Mouse (Mus musculus) liver, embryonic 14.5 days (tissue): ENCODE results near the gene Pde8b. TPM values are rescaled to one million over a fixed set of nuclear protein-coding genes. Genes with fewer than 3 reads are reported as not detected.

ENCODE experiments used
- ATAC-seq: fragments of 200-750 bp; cut with Nextera tagmentation; 2 replicates; pipeline ENCODE4 v1.8.0; 2017; ENCODE audit warnings: moderate number of reproducible peaks, mild to moderate bottlenecking, moderate library complexity; ENCODE audit not compliant: insufficient read depth
- DNase-seq, 3 experiments: peaks; one replicate each; pipeline ENCODE4 v3.0.0-alpha.2; 2012 to 2013; ENCODE audit warnings: low read depth in 3 of 3, low spot score in 3 of 3
- H3K27ac ChIP-seq: fragments of 300-500 bp; sonication (generic); 2 replicates; pipeline ENCODE4 v1.5.1; 2014; ENCODE audit warnings: moderate library complexity, mild to moderate bottlenecking, control low read depth, inconsistent platforms
- H3K27me3 ChIP-seq: fragments of 300-500 bp; sonication (generic); 2 replicates; pipeline ENCODE4 v1.6.1; 2014; ENCODE audit warnings: mild to moderate bottlenecking, low read length, moderate library complexity; ENCODE audit not compliant: control insufficient read depth, insufficient read depth
- H3K36me3 ChIP-seq: fragments of 300-500 bp; sonication (generic); replicated peaks from 2 replicates; pipeline ENCODE4 v1.6.1; 2014; ENCODE audit warnings: low read depth; ENCODE audit not compliant: control insufficient read depth, insufficient read depth
- H3K4me1 ChIP-seq, 2 experiments: fragments of 200-500 bp in 1 of 2; fragments of 300-500 bp in 1 of 2; sonication (generic) in 1 of 2; replicated peaks; 2 replicates each; pipeline ENCODE4 v1.6.1; 2012 to 2014; ENCODE audit warnings: antibody characterized with exemption in 1 of 2, inconsistent platforms in 1 of 2, low read length in 1 of 2; ENCODE audit not compliant: control insufficient read depth in 2 of 2, insufficient read depth in 2 of 2
- H3K4me2 ChIP-seq: fragments of 300-500 bp; sonication (generic); 2 replicates; pipeline ENCODE4 v1.6.1; 2014; ENCODE audit warnings: low read depth, mild to moderate bottlenecking, control low read depth, moderate library complexity
- H3K4me3 ChIP-seq, 2 experiments: fragments of 200-500 bp in 1 of 2; fragments of 300-500 bp in 1 of 2; sonication (generic) in 1 of 2; 2 replicates each; pipeline ENCODE4 v1.5.1; 2012 to 2014; ENCODE audit warnings: low read depth in 2 of 2, low read length in 2 of 2, mild to moderate bottlenecking in 2 of 2, control low read depth in 1 of 2, inconsistent platforms in 1 of 2, moderate library complexity in 1 of 2; ENCODE audit not compliant: insufficient read depth in 1 of 2
- H3K9ac ChIP-seq: fragments of 300-500 bp; sonication (generic); replicated peaks from 2 replicates; pipeline ENCODE4 v1.6.1; 2014; ENCODE audit warnings: mild to moderate bottlenecking, control low read depth, moderate library complexity
- H3K9me3 ChIP-seq: fragments of 300-500 bp; sonication (generic); 2 replicates; pipeline ENCODE4 v1.6.1; 2016; ENCODE audit warnings: low read length, mixed read lengths; ENCODE audit not compliant: control insufficient read depth
- CTCF ChIP-seq: IDR thresholded peaks from 2 replicates; pipeline ENCODE4 v1.5.1; 2016; ENCODE audit warnings: antibody characterized with exemption, low read depth, control low read depth
- EP300 ChIP-seq: IDR thresholded peaks from 2 replicates; pipeline ENCODE4 v1.6.1; 2016; ENCODE audit warnings: antibody characterized with exemption, low read depth
- WGBS: fragments of 180-500 bp; shearing (Covaris S2); extraction: QIAGEN DNeasy Blood & Tissue Kit; methylation state at CpG from one replicate; pipeline ENCODE4 v1.1.7; 2014; ENCODE audit not compliant: insufficient replicate concordance; 5-methylcytosine and 5-hydroxymethylcytosine counted together
- polyA plus RNA-seq, 2 experiments: library from polyadenylated mRNA; depleted of rRNA in 1 of 2; stranded (reverse) in 1 of 2; unstranded in 1 of 2; fragments of >200 nt; fragmentation: Nextera tagmentation in 1 of 2; extraction: Ambion mirVana in 1 of 2; gene quantifications; 2 replicates each; pipeline versions ENCODE4 v1.2.1 to v1.2.3; 2012 to 2014

Gene Pde8b
- polyA plus RNA-seq, 2 experiments: 0.37 to 0.40 TPM

- Histone ChIP-seq H3K9ac (no peak overlapping the region), H3K4me3 (no peak overlapping the region), H3K4me2 (no peak overlapping the region), H3K27ac (no peak overlapping the region), H3K9me3 (no peaks in the 10 kb centered on the region), H3K36me3 (no peaks in the 10 kb centered on the region), H3K27me3 (no peaks in the 10 kb centered on the region), H3K4me1 (no peaks in the 10 kb centered on the region)
- DNase-seq (no peak), ATAC-seq (no peak)
- TF ChIP-seq EP300 (no peak), CTCF (no peak)
- 50% methylated on average over 3 of the region's 3 CpGs for WGBS
Observed at GRCm38 (mm10) chr13:95202151-95202758, 47.9 kb downstream of the Pde8b start.

DNA sequence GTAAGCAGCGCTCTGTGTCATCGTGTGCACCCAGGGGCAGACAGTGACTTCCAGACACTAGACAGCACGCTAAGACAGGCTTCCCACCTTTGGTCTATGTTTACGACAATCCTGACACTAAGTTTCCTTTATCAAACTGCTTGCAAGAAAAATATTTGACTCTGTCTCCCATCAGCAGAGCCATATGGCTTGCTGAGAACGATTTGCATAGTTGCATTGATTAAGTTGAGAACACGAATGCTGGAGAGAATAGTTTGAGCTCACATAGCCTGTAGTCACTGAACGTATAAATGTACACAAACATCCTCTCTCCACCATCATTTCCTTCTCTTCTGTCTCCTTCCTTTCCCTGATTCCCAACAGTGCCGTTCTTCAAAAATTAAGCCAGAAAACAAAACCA, 49.3 kb downstream of the Pde8b start:
- no peak overlapping the region for H3K4me2 ChIP-seq
- H3K9ac ChIP-seq: no peak overlapping the region
- no peak for ATAC-seq
- 54% methylated on average over 8 of the region's 8 CpGs for WGBS
- TF ChIP-seq CTCF (no peak), EP300 (no peak)
- no peaks in the 10 kb centered on the region for H3K36me3 ChIP-seq
- H3K4me3 ChIP-seq: no peak overlapping the region
- H3K27me3 ChIP-seq: no peaks in the 10 kb centered on the region
- no peaks in the 10 kb centered on the region for H3K9me3 ChIP-seq
- no peak for DNase-seq
- no peak overlapping the region for H3K27ac ChIP-seq
- no peaks in the 10 kb centered on the region for H3K4me1 ChIP-seq

DNA sequence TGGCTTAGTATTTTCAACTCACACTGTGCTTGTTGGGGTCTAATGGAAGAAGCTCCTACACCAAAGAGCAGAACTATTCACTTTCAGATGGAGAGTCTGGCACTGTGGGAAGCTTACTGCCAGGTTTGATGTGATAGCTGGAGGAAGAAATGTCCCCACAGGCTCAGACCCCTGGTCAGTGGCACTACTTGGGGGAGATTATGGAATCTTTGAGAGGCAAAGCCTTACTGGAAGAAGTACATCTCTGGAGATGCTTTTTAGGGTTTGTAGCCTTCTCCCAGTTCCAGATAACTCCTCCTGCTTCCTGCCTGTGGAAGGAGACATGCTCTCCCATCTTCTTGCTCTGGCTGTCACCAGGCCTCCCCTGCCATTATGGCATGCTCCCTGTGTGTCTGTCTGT, 50.1 kb downstream of the Pde8b start:
- TF ChIP-seq CTCF (no peak), EP300 (no peak)
- ATAC-seq (no peak), DNase-seq (no peak)

DNA sequence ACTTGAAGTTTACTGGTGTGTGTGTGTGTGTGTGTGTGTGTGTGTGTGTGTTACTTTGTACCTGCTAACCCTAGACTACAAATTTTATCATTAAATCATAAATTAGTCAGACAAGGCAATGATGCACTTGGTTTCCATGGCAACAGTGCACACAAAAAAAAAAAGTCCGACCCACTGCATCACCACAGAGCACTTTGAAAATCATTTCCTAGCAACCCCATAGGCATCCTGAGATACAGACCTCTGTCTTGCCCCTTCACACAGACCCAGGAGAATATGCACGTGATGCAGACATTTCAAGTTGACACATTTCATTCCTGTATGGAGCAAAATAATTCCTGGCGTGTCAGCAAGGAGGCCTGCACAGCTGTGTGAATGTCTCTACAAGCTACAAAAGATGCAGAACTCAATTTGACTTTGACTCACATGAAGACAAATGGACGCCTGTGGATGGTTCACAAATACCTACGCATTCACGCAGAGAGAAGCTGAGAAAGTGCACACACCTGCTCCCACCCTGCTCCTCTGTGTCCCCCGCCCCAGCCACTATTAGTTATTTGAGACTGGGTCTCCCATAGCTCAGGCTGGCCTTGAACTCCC, 53.9 kb downstream of the Pde8b start:
- no peaks in the 10 kb centered on the region for H3K27me3 ChIP-seq
- 58% methylated on average over 7 of the region's 7 CpGs for WGBS
- H3K9ac ChIP-seq: no peak overlapping the region
- no peak for ATAC-seq
- H3K4me3 ChIP-seq: no peak overlapping the region
- no peak for TF ChIP-seq CTCF
- no peak for TF ChIP-seq EP300
- no peaks in the 10 kb centered on the region for H3K9me3 ChIP-seq
- DNase-seq: no peak
- H3K27ac ChIP-seq: no peak overlapping the region
- no peaks in the 10 kb centered on the region for H3K4me1 ChIP-seq
- no peak overlapping the region for H3K4me2 ChIP-seq
- no peaks in the 10 kb centered on the region for H3K36me3 ChIP-seq

More for the DNA sequence above, 50.1 kb downstream of the Pde8b start:
- no peaks in the 10 kb centered on the region for H3K9me3 ChIP-seq
- H3K9ac ChIP-seq: no peak overlapping the region
- H3K4me2 ChIP-seq: no peak overlapping the region
- H3K27me3 ChIP-seq: no peaks in the 10 kb centered on the region
- H3K27ac ChIP-seq: no peak overlapping the region
- no peaks in the 10 kb centered on the region for H3K4me1 ChIP-seq
- no peaks in the 10 kb centered on the region for H3K36me3 ChIP-seq
- no peak overlapping the region for H3K4me3 ChIP-seq

DNA sequence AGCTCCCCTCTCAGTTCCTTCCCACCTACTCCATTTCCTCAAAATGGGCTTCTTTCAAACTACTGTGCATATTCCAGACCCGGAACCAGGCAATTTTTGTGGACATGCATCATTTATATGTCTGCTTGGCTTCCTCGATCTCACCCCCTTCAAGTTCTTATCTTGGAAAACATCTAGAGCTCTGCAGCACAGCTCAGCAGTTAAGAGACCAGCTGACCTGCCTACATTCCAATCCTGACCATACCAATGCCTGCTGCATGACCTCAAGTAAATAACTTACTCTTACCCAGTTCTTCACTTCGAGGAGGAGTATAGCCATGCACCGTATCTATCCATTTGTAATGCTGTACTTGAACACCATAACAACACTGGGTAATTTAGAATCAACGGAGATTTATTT, 58.2 kb downstream of the Pde8b start:
- no peaks in the 10 kb centered on the region for H3K9me3 ChIP-seq
- no peak overlapping the region for H3K27ac ChIP-seq
- no peak overlapping the region for H3K4me3 ChIP-seq
- no peak overlapping the region for H3K4me2 ChIP-seq
- H3K9ac ChIP-seq: no peak overlapping the region
- no peaks in the 10 kb centered on the region for H3K4me1 ChIP-seq
- no peak for DNase-seq
- ATAC-seq: no peak
- no peaks in the 10 kb centered on the region for H3K36me3 ChIP-seq
- 59% methylated on average over 5 of the region's 5 CpGs for WGBS
- TF ChIP-seq CTCF: no peak
- TF ChIP-seq EP300: no peak
- no peaks in the 10 kb centered on the region for H3K27me3 ChIP-seq
